Mouse (Mus musculus) intestine, embryonic 16.5 days (tissue): ENCODE data around the gene Secisbp2. TPM values are rescaled to one million over a fixed set of nuclear protein-coding genes. Genes with fewer than 3 reads are reported as not detected.
A peak's percentile ranks its signal among the peaks of the same experiment; 100 is the strongest.

ENCODE experiments used
- ATAC-seq: fragments of 200-750 bp; cut with Nextera tagmentation; 2 replicates; pipeline ENCODE4 v1.8.0; 2017; ENCODE audit warnings: moderate TSS enrichment, moderate library complexity
- H3K27ac ChIP-seq: fragments of 300-500 bp; sonication (generic); 2 replicates; pipeline ENCODE4 v1.5.1; 2014; ENCODE audit warnings: mild to moderate bottlenecking, low read length
- H3K27me3 ChIP-seq: fragments of 300-500 bp; sonication (generic); replicated peaks from 2 replicates; pipeline ENCODE4 v1.6.1; 2014; ENCODE audit warnings: low read length, control low read depth, mixed read lengths; ENCODE audit not compliant: control insufficient read depth, insufficient read depth
- H3K36me3 ChIP-seq: fragments of 300-500 bp; sonication (generic); 2 replicates; pipeline ENCODE4 v1.6.1; 2014; ENCODE audit warnings: low read length, control low read depth; ENCODE audit not compliant: control insufficient read depth, insufficient read depth
- H3K4me1 ChIP-seq: fragments of 300-500 bp; sonication (generic); 2 replicates; pipeline ENCODE4 v1.6.1; 2014; ENCODE audit warnings: low read length, control low read depth, mixed read lengths; ENCODE audit not compliant: control insufficient read depth, insufficient read depth
- H3K4me2 ChIP-seq: fragments of 300-500 bp; sonication (generic); 2 replicates; pipeline ENCODE4 v1.6.1; 2014; ENCODE audit warnings: low read depth, low read length, control low read depth
- H3K4me3 ChIP-seq: fragments of 300-500 bp; sonication (generic); 2 replicates; pipeline ENCODE4 v1.5.1; 2014; ENCODE audit warnings: mild to moderate bottlenecking, low read length
- H3K9ac ChIP-seq: fragments of 300-500 bp; sonication (generic); 2 replicates; pipeline ENCODE4 v1.6.1; 2014; ENCODE audit warnings: low read depth, low read length
- H3K9me3 ChIP-seq: fragments of 300-500 bp; sonication (generic); 2 replicates; pipeline ENCODE4 v1.6.1; 2016; ENCODE audit warnings: low read length, control low read depth; ENCODE audit not compliant: control insufficient read depth
- WGBS: fragments of 180-500 bp; shearing (Covaris S2); extraction: QIAGEN DNeasy Blood & Tissue Kit; methylation state at CpG from one replicate; pipeline ENCODE4 v1.1.7; 2014; 5-methylcytosine and 5-hydroxymethylcytosine counted together
- polyA plus RNA-seq: library from polyadenylated mRNA; unstranded; fragments of >200 nt; fragmentation: Nextera tagmentation; extraction: Ambion mirVana; gene quantifications from 2 replicates; pipeline ENCODE4 v1.2.1, GENCODE M21; 2015

Secisbp2 gene
- polyA plus RNA-seq: 23.7 and 28.9 TPM in 2 replicates

DNA sequence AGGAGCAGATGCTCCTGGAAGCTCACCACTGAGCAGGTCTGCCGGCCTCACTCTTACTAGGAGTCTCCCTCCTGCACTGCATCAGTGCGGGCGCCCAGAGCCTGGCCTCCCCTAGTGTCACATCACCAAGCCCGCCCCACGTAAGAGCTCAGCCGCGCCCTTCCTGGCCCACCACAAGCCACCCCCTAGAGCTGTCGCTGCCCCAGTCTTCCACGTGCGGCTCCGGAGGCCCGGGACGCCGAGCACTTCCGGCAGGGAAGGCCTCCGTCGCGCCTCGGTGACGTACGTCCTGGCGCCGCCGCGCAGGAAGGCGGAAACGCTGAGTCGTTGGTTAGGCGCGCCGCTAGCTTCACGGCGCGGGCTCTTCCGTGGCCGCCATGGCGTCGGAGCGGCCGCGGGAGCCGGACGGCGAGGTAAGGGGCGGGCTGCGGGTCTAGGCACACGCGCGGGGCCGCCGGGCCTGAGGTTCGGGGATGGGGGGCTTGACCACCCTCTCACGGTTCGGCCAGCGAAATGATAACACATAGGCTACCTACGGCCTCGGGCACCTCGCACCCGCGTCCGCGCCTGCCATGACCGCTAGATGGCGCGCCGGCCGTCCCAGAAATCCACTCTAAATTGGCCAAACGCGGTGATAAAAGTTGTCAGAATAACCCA lies at the start of gene Secisbp2:
Gene Secisbp2, plus strand, starts transcription at position 290 of the 657 bp plus-strand sequence.
- Histone ChIP-seq H3K27ac (peak within 1 kb of the TSS; percentile 81), H3K4me1 (peaks cover 22% of the 10 kb centered on the region), H3K36me3 (peaks cover 25% of the 10 kb centered on the region), H3K9me3 (no peaks in the 10 kb centered on the region), H3K4me2 (peak within 1 kb of the TSS; percentile 74), H3K9ac (peak within 1 kb of the TSS; percentile 86), H3K4me3 (peak within 1 kb of the TSS; percentile 84), H3K27me3 (no peaks in the 10 kb centered on the region)
- ATAC-seq: peak; percentile 95
- WGBS: under 1% methylated on average over 69 of the region's 69 CpGs

DNA sequence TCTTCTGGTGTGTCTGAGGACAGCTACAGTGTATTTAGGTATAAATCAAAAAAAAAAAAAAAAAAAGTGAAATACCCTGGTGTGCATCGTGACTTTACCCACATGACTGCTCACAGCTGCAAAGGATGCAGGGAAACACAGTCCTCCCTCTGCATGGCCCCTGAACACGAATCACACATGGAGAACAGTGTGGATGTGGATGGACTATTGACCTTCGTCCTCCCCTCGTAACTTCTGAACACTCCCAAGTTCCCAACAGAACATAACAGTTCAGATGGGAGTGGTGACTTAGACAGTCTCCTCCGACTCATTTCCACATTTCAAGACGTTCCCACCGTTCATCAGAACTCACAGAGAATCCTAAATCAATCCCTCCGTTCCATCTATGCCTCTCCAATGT lies 48.7 kb upstream of the Secisbp2 start:
- Histone ChIP-seq H3K9ac (no peak overlapping the region), H3K27me3 (no peaks in the 10 kb centered on the region), H3K4me3 (no peak overlapping the region), H3K36me3 (no peaks in the 10 kb centered on the region), H3K27ac (no peak overlapping the region), H3K4me1 (peaks cover 6% of the 10 kb centered on the region; the same call in 1 of the 2 replicates), H3K9me3 (no peaks in the 10 kb centered on the region), H3K4me2 (no peak overlapping the region)
- peak; percentile 67 for ATAC-seq
- WGBS: 40% methylated on average over 8 of the region's 8 CpGs

DNA sequence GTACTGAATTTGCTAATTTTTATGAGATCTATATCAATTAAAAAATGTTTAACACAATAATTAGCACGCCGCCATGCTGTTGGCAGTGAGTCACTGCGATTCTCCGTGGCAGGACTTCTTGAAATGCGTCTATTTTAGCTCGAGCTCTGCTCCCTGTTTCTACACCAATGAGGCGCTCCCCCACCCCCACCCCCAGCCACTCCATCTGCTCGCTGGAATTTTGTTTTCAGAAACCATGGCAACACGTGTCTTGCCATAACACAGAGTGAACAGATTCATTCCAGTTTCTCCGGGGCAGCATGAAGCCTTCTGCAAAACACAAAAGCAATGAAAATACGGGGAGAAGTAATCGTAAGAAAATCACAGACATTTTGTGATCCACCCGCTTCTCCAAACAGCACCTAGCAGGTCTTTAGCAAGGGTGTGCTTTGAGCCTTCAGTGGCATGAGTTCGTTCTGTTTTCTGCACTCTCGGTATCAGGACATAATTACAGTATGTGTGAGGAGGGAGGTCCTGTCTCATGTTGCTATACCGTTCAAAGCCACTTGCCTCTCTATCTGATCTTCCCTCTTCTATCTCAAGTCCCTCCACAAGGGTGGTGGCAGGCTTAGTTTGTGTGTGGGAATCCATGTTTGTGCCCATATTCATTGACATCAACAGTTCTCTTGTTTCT lies 48.1 kb upstream of the Secisbp2 start:
- H3K4me1 ChIP-seq: peaks cover 6% of the 10 kb centered on the region; the same call in 1 of the 2 replicates
- no peaks in the 10 kb centered on the region for H3K27me3 ChIP-seq
- no peaks in the 10 kb centered on the region for H3K36me3 ChIP-seq
- no peak overlapping the region for H3K9ac ChIP-seq
- peak overlapping the region; percentile 44 for H3K4me2 ChIP-seq
- no peaks in the 10 kb centered on the region for H3K9me3 ChIP-seq
- ATAC-seq: peak; percentile 76
- WGBS: 16% methylated on average over 16 of the region's 16 CpGs
- peak overlapping the region; percentile 30 for H3K4me3 ChIP-seq
- no peak overlapping the region for H3K27ac ChIP-seq

DNA sequence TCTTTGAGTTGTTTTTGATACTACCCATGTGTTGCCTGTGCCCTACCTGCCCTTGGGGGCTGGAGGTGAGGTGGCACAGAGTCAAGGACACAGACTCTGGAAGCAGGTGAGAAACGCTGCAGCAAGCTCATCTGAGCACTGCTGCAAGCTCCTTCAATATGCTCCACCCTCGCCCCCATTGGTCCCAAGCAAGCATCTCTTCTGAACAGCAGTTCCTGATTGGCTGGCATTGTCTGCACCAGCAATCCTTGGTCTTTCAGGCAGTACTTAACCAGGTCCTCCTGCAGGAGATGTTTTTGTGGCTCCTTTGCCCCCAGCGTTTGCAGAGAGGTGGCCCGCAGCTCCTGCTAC lies 47.6 kb upstream of the Secisbp2 start:
- WGBS: 51% methylated on average over 4 of the region's 4 CpGs
- Histone ChIP-seq H3K27me3 (no peaks in the 10 kb centered on the region), H3K4me2 (peak overlapping the region; percentile 44; the same call in 1 of the 2 replicates), H3K4me3 (no peak overlapping the region), H3K4me1 (peaks cover 6% of the 10 kb centered on the region; the same call in 1 of the 2 replicates), H3K36me3 (no peaks in the 10 kb centered on the region), H3K27ac (no peak overlapping the region), H3K9me3 (no peaks in the 10 kb centered on the region), H3K9ac (no peak overlapping the region)
- peak; percentile 11; the same call in 1 of the 2 replicates for ATAC-seq

DNA sequence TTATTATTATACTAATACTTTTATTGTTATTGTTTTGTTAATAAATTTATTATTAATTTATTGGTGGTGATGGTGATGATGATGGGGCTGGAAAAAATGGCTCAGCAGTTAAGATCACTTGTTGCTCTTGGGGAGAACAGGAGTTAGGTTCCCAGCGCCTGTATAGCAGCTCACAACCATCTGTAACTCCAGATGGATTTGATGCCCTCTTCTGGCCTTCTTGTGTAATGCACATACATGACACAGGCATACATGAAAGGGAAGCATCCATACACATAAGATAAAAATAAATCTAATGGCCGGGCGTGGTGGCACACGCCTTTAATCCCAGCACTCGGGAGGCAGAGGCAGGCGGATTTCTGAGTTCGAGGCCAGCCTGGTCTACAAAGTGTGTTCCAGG lies 42.3 kb upstream of the Secisbp2 start:
- no peak for ATAC-seq
- no peak overlapping the region for H3K27ac ChIP-seq
- no peak overlapping the region for H3K4me3 ChIP-seq
- no peak overlapping the region for H3K9ac ChIP-seq
- H3K36me3 ChIP-seq: no peaks in the 10 kb centered on the region
- H3K27me3 ChIP-seq: no peaks in the 10 kb centered on the region
- no peaks in the 10 kb centered on the region for H3K4me1 ChIP-seq
- no peaks in the 10 kb centered on the region for H3K9me3 ChIP-seq
- WGBS: 94% methylated on average over 7 of the region's 7 CpGs
- H3K4me2 ChIP-seq: no peak overlapping the region

DNA sequence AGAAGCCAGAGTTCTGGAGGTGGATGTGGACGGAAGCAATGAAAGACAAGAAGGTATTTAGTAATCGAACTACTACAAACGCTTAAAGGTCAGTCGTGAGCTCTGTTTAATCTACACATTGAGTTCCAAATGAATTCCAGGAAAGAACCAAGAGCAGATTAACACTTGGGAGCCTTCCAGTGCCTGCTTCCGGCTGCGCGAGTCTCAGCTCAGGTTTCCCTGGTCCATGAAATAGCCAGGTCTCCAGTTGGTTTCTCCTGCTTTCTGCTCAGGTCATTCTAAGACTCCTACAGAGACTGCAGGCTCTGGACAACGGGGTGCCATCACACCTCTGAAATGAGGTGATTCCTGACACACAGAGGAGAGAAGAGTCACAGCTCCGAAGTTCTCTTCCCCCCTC lies 40.4 kb upstream of the Secisbp2 start:
- H3K27ac ChIP-seq: no peak overlapping the region
- no peaks in the 10 kb centered on the region for H3K27me3 ChIP-seq
- H3K9me3 ChIP-seq: no peaks in the 10 kb centered on the region
- no peak for ATAC-seq
- no peaks in the 10 kb centered on the region for H3K4me1 ChIP-seq
- no peaks in the 10 kb centered on the region for H3K36me3 ChIP-seq
- WGBS: 22% methylated on average over 9 of the region's 9 CpGs
- H3K9ac ChIP-seq: no peak overlapping the region
- no peak overlapping the region for H3K4me3 ChIP-seq
- no peak overlapping the region for H3K4me2 ChIP-seq

DNA sequence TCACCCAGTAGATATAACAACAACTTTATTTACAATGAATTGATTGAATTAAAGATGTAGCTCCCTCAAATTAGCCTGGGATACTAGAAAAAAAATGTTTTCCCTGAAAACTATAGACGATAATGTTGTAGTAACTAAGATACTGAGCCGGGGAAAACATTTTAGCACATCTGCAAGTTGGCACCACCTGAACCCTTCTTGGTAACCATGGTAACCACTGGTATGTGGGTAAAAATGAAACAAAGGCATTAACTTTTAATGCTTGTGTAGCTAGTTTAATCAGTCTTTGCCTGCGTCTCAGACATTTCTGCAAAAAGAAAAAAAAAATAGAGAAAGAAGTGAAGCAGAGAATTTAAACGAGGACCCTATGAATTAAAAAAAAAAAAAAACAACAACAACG lies 40.0 kb upstream of the Secisbp2 start:
- H3K27me3 ChIP-seq: no peaks in the 10 kb centered on the region

DNA sequence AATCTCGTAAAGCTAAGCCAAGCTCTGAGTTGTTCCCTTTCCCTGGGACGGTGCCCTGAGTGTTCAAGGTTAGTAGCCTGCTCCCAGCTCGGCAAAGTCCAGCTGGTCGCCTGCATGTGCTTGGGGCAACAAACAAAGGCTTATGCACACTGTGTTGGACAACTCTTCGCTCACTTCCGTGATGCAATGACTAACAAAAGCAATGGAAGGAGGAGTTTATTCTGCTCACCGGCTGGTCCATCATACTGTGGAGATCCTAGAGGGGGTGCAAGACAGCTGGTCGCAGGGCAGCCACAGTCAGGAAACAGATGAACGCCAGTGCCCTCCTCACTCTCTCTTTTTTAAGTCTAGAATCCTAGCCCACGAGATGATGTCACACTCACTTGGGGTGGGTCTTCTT lies 35.7 kb upstream of the Secisbp2 start:
- Histone ChIP-seq H3K27ac (no peak overlapping the region), H3K4me2 (no peak overlapping the region), H3K36me3 (no peaks in the 10 kb centered on the region), H3K9ac (no peak overlapping the region), H3K4me1 (no peaks in the 10 kb centered on the region), H3K4me3 (no peak overlapping the region), H3K9me3 (no peaks in the 10 kb centered on the region), H3K27me3 (no peaks in the 10 kb centered on the region)
- ATAC-seq: no peak
- WGBS: 60% methylated on average over 10 of the region's 10 CpGs

More for the DNA sequence above, 40.0 kb upstream of the Secisbp2 start:
- no peak overlapping the region for H3K4me3 ChIP-seq
- H3K4me2 ChIP-seq: no peak overlapping the region
- WGBS: 52% methylated on average over 5 of the region's 5 CpGs
- ATAC-seq: no peak
- H3K9ac ChIP-seq: no peak overlapping the region
- no peak overlapping the region for H3K27ac ChIP-seq
- no peaks in the 10 kb centered on the region for H3K4me1 ChIP-seq
- H3K36me3 ChIP-seq: no peaks in the 10 kb centered on the region
- no peaks in the 10 kb centered on the region for H3K9me3 ChIP-seq

DNA sequence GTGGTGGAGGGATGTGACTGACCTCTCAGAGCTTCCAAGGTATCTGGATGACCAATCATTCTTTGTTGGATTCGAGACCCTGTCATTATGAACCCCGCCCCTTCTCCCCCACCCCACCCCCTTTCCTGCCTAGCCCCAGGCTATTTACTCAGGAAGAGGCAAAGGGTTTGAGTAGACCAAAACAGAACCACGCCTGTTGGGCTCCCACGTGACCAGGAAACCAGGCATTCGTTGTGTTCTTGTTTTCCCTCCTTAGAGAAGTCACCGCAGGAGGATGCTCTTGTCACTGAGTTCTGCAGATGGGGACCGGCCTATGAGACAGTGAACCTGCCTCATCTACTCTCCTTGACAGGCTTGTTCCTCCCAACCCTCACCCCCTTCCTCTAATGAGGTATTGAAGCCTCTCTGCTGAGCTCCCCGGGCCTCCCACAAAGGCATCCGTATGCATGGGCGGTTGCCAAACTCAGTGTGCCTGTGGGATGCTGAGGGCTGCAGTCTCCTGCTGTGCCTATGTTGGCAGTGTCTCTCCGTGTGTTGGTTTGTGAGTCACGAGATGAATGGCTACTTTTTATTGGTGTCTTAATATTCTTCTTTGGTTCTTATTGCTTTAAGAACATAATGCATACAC lies 35.0 kb upstream of the Secisbp2 start:
- Histone ChIP-seq H3K36me3 (no peaks in the 10 kb centered on the region), H3K9me3 (no peaks in the 10 kb centered on the region), H3K27me3 (no peaks in the 10 kb centered on the region), H3K4me1 (no peaks in the 10 kb centered on the region), H3K4me3 (no peak overlapping the region), H3K4me2 (no peak overlapping the region), H3K27ac (no peak overlapping the region), H3K9ac (0 out of 2 replicates have a peak overlapping the region, but pooled peaks have one; percentile 19)
- no peak for ATAC-seq
- 22% methylated on average over 12 of the region's 12 CpGs for WGBS
